ENCODE assay signal across 17 mouse cellular contexts in the genomic region with DNA sequence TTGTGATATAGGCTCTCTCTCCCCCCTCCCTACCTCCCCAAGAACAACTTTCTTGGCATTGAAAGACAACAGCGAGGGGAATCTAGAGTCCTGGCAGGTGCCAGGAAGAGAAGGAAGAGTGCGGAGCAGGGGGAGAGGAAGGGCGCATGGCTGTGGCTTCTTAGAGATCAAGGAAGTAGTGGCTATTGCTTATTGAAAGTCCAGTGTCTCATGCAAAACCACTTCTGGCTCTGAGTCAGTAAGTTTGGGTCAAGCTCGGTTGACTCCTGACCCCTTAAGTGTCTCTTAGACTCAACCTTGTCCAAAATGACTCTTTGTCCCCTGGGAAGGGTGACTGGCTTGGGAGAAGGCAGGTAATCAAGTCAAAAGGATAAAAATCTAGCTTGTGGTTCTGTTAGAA.
"Had no signal": no experiment of that assay in that cellular context is flagged by ENCODE, and none has a peak within 500 bp of the region (broad histone marks: within the 10 kb centered on the region; RNA-seq: fewer than 3 reads in every experiment).

No protein-coding gene starts in this region.

- H3K9ac ChIP-seq: lung, embryonic 15.5 days; midbrain, embryonic 13.5 days; midbrain, embryonic 15.5 days; neural tube, embryonic 12.5 days; stomach, embryonic 15.5 days had no signal

- H3K4me1 ChIP-seq: midbrain, embryonic 13.5 days; neural tube, embryonic 12.5 days had no signal

- H3K4me2 ChIP-seq: lung, embryonic 15.5 days; midbrain, embryonic 11.5 days; midbrain, embryonic 13.5 days; midbrain, embryonic 15.5 days; neural tube, embryonic 12.5 days; stomach, embryonic 15.5 days had no signal

- H3K9me3 ChIP-seq: lung, embryonic 15.5 days; midbrain, embryonic 13.5 days; midbrain, embryonic 15.5 days; neural tube, embryonic 12.5 days; stomach, embryonic 15.5 days had no signal

- H3K27ac ChIP-seq: lung, embryonic 15.5 days; macrophage; midbrain, embryonic 13.5 days; midbrain, embryonic 15.5 days; neural tube, embryonic 12.5 days; stomach, embryonic 15.5 days; stomach, postnatal 0 days had no signal

- ATAC-seq: lung, postnatal 0 days; midbrain, embryonic 13.5 days; midbrain, embryonic 15.5 days had no signal

- H3K4me3 ChIP-seq: lung, embryonic 15.5 days; megakaryocyte, embryonic 14.5 days; midbrain, embryonic 13.5 days; midbrain, embryonic 15.5 days; neural tube, embryonic 12.5 days; stomach, embryonic 15.5 days had no signal

- H3K27me3 ChIP-seq: lung, embryonic 15.5 days; megakaryocyte, embryonic 14.5 days; midbrain, embryonic 13.5 days; midbrain, embryonic 15.5 days; neural tube, embryonic 12.5 days; stomach, embryonic 15.5 days had no signal

- DNase-seq: lung, adult 2 months; lung, postnatal 14 days; lung, postnatal 36 days; right cerebral cortex, postnatal 14 days; thymus, adult 18-20 months; thymus, postnatal 14 days; thymus, postnatal 36 days had no signal

- H3K36me3 ChIP-seq: lung, embryonic 15.5 days; midbrain, embryonic 13.5 days; midbrain, embryonic 15.5 days; neural tube, embryonic 12.5 days; stomach, embryonic 15.5 days had no signal
